Mouse (Mus musculus) spleen, postnatal 36 days (tissue): ENCODE data around the gene Slc17a8.
"Not testable (repeated sequence)": the region's sequence is repeated elsewhere in the genome, so short reads cannot be mapped to it uniquely, and the experiment has no call there.

Experiments
- DNase-seq, 2 experiments: peaks; one replicate each; pipeline ENCODE4 v3.0.0; 2022; ENCODE audit warnings: low spot score in 2 of 2, mixed read lengths in 1 of 2

Slc17a8 gene

DNA sequence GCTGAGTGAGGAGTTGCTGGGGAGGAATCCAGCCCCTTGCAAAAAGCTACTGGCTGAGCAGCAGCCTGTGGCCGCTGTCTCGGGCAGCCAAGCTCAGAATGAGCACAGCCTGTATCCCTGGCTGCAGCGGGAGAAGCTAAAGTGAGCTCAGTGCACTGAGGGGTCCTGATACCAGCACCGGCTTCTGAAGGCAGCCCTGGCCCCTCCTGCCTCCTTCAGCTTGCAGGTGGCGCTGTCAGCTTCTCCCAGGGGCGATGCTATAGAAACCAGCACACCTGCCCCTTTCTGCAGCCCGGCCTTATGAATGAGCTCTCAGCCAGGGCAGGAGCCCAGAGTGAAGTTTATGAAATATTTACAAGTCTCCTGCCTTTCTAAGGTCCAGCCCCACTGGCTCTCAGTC lies at the start of gene Slc17a8:
Gene Slc17a8 (minus strand): TSS at position 125 of the 400 bp plus-strand sequence.
- no peak for DNase-seq

DNA sequence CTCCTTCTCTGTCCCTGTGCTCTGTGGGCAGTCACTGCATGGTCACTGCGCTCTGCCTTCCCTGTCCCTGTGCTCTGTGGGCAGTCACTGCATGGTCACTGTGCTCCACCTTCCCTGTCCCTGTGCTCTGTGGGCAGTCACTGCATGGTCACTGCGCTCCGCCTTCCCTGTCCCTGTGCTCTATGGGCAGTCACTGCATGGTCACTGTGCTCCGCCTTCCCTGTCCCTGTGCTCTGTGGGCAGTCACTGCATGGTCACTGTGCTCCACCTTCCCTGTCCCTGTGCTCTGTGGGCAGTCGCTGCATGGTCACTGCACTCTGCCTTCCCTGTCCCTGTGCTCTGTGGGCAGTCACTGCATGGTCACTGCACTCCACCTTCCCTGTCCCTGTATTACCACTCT lies 49.3 kb upstream of the Slc17a8 start:
- not testable (repeated sequence) for DNase-seq

- DNase-seq: no peak
Observed at GRCm38 (mm10) chr10:89667571-89667970, 46.5 kb upstream of the Slc17a8 start.

DNA sequence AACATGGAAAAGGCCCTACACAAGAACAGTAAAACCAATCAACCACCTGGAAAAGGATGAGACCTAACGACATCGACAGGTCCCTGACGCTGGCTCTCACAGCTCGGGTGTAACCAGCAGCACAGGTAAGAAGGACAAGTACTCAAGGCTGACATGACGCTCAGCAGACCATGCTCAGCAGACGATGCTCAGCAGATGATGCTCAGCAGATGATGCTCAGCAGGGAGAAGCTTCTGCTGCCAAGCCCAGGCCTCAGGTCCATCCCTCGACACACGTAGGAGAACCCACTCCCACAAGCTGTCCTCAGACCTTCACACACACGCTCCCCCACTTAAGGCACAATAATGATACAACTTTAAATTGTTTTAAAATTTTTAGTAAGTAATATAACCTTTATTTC lies 44.6 kb upstream of the Slc17a8 start:
- DNase-seq: no peak

DNA sequence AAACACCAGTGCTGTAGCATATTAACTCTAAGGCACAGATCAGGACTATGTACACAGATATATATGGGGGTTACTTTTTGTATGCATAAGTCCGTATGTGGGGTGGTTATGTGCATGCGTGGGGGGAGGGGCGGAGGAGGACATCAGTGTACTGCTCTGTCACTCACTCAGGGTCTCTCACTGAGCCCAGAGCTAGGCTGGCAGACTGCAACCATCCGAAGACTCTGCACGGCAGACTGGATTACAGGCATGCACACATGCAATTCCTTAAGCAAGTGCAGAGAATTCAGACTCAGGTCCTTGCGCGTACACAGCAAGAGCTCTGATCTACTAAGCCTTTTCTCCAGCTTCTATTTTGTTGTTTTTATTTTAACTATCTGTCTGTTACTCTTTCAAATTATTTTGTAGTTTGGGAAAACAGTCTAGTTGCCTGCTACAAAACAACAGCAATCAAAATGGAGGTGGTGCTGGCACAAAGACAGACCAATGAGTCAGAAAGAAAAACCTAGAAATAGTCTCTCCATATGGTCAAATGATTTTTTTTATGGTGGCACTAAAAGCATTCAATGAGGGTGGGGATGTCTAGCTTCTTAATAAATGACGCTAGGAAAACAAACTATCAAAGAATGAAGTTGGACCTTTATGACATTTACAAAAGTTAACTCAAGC lies 44.1 kb upstream of the Slc17a8 start:
- DNase-seq: no peak

- DNase-seq: no peak
Observed at GRCm38 (mm10) chr10:89656366-89656765, 35.3 kb upstream of the Slc17a8 start.

GRCm38 (mm10) chr10:89652912-89653311 lies 31.9 kb upstream of the Slc17a8 start:
- DNase-seq: no peak

GRCm38 (mm10) chr10:89651691-89652090 lies 30.6 kb upstream of the Slc17a8 start:
- no peak for DNase-seq

DNA sequence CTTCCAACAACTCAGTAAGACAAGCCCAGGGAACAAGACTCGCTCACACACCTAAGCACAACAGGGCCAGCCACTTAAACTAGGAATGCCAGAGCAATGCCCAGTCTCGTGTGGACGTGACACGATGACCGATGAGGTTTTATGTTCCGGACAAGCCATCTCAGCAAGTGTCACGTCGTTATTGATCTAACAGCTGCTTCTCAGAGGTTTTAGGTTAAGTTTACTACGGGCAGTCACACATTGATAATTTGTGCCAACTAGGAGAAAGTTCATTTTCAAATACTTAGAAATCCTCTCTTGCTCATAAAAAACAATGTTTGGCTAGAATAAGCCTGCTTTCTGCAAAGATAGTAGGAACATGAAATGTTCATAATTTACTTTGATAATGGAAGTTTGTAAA lies 25.9 kb upstream of the Slc17a8 start:
- no peak for DNase-seq

DNA sequence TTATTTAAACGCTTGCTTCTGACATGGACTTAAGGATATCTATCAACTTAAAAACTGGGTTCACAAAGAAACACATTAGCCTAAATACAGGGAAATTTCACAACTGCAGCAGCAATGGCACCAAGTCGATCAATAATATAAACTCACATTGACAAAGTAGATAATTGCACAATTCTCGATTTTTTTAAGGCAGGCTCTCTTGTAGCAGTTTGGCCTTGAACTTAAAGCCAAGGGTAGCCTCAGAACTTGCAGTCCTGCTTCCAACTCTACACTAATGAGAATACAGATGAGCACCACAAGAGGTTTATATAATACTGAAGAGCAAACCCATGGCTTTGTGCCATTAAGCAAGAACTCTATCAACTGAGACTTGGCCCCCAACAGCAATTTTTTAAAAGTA lies 15.9 kb upstream of the Slc17a8 start:
- DNase-seq: no peak

DNA sequence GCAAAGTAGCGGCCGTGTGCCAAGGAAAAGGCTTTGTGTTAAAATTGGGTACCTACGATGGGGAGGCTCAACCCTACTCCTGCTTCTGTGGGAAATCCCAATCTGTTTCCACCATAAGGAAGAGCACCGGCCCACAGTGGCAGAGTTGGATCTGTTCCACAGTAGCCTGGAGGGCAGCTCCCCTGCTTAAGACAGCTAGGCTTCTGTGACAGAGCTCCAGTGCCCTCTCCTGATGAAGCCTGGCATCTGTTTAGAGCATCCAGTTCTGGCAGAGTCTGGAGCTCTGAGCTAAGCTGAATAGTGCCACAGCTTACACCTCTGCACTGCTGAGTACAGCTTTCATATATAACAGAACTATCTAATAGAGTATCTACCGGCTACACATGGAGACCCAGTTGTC lies 14.0 kb upstream of the Slc17a8 start:
- DNase-seq: no peak

GRCm38 (mm10) chr10:89633736-89634426 lies 12.8 kb upstream of the Slc17a8 start:
- no peak for DNase-seq

DNA sequence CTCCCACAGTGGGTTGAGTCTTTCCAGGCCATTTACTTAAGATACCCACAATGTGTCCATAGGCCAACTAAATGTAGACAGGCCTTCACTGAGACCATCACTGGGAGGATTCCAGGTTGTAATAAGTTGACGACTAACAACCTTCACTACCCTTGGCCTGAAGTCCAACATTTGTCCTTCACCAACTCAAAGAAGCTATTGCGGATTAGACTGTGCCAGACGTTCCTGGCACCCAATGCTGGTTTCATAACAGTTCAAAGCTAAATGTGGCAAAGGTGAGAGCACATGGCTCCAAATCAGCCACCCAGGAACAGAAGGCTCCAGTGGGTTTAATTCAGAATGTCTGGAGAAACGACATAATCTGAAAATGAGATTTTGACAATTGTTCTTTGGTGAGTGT lies 12.1 kb upstream of the Slc17a8 start:
- no peak for DNase-seq

DNA sequence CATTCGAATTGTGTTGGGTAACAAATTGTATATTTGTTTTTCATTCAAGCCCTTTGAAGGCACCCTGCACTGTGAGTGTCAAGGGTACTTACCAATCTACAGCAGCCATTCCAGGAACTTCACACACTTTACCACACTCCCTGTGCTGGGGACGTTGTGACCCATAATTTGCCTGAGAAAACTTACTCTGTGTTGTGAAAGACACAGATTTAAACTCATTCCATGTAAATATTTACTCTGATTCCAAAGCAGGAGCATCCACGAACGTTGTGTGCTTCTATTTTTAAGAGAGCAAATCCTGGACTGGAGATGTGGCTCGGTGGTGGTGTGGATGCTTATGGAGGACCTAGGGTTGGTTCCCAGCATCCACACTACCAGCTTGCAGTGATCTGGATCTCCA lies 10.8 kb upstream of the Slc17a8 start:
- DNase-seq: no peak

DNA sequence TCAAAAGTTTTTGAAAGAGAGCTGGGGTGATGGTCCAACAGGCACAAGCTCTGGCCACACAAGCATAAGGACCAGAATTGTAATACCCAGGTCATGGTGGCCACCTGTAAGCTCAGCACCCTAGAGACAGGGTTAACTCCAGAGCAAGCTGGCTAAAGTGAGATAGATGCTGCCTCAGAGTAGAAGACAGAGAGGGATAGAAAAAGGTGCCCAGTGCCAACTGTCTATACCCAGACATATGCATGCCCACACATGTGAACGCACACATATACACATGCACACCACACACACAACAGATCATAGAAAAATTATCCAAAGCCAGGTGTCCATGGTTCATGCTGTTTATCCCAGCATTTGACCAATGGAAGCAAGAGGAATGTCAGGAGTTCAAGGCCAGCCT lies 9.5 kb upstream of the Slc17a8 start:
- no peak for DNase-seq

DNA sequence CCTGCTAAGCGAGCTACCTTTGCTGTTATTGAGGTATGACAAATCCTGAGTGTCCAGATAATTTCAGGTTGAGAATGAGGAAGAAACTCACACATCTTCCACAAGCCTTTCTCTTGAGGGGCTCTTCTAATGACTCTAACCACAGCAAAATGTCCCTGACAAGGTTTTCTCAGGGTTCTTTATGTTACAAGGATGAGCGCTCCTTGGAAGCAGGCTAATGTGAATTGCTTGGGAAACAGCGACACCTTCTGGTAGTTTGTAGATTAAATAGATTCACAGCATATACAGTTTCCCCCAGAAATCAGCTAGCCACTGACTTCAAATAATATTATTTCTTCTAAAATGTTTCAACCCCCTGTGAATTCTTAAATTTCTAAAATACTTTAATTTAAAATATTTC lies 9.0 kb upstream of the Slc17a8 start:
- DNase-seq: peak in 1 of 2 experiments; percentile 10

- DNase-seq: no peak
Observed at GRCm38 (mm10) chr10:89626714-89627113, 5.7 kb upstream of the Slc17a8 start.

DNA sequence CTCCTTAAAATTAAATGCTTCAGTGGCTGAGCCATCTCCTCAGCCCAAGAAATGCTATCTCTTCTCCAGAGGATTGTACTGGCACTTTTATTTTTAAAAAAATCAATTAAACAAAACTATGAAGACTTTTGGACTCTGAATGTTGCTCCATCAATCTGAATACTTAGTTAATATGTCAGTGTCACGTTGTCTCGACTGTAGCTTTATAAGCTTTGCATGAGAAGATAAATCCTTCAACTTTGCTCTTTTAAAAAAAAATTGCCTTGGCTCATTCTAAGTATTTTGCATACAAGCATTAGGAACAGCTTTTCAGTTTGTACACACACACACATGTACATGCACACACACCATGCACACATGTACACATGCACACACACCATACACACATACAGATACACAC lies 3.1 kb upstream of the Slc17a8 start:
- no peak for DNase-seq

DNA sequence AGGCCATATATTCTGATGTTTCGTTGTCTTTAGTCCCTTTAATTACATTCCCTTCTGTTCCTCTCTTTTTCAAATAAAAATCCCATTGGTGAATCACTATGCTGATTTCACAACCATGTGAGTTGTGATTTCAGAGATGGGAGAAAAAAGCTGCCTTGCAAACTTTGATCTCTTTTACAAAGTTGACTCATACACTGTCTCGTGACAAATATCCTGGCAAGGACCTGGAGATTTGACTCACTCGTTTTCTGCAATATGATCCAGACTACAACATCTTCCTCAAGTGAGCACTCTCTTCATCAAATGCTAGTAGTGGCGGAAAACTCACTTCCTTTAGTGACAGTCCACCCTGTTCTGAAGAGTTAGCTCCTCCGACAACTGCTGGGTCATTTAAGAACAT lies 21.7 kb downstream of the Slc17a8 start:
- no peak for DNase-seq

- no peak for DNase-seq
Observed at GRCm38 (mm10) chr10:89597275-89597674, 23.8 kb downstream of the Slc17a8 start.

- DNase-seq: no peak
Observed at GRCm38 (mm10) chr10:89595935-89596334, 25.1 kb downstream of the Slc17a8 start.

- peak; percentile 5 to 18 for DNase-seq
Observed at GRCm38 (mm10) chr10:89595514-89595913, 25.5 kb downstream of the Slc17a8 start.

GRCm38 (mm10) chr10:89594309-89594708 lies 26.7 kb downstream of the Slc17a8 start:
- DNase-seq: no peak

DNA sequence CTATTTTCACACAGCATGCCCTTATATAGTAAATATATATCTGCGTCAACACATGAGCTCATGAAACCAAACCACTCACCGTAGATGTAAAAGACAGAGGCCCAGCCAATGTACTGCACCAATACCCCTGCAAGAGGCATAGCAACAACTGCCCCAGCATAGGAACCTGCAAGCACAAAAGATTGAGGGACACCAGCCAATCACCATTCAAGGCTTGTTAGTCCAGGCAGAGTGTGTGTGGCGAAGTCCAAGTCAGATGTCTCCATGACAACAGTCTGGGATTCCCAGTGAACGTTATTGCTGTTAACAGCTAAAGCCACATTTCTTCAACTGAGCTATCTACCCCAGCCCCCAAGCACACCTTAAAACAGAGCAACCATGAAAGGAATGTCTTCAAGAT lies 28.3 kb downstream of the Slc17a8 start:
- no peak for DNase-seq
